Mouse (Mus musculus) spleen, adult 2 months (tissue): Measurements from ENCODE around the gene Pon1.

Source experiments
- CTCF ChIP-seq: fragments of 200-500 bp; IDR thresholded peaks from 2 replicates; pipeline ENCODE4 v1.5.1; 2011; ENCODE audit warnings: mild to moderate bottlenecking, inconsistent platforms; ENCODE audit not compliant: insufficient read depth, insufficient read length, insufficient replicate concordance; ENCODE audit errors: extremely low read depth
- POLR2A ChIP-seq: fragments of 200-500 bp; IDR thresholded peaks from 2 replicates; pipeline ENCODE4 v1.6.1; 2011; ENCODE audit warnings: low read depth, low read length, inconsistent platforms

GRCm38 (mm10) chr6:5237510-5237909 lies 43.8 kb upstream of the Pon1 start:
- TF ChIP-seq CTCF (no peak), POLR2A (no peak)
